Mouse (Mus musculus): ENCODE measurements around the gene Palm3. TPM values are rescaled to one million over a fixed set of nuclear protein-coding genes. Genes with fewer than 3 reads are reported as not detected.

Palm3 gene
- total and polyA plus RNA-seq, 2 experiments from 2014 or later = 8.2 to 9.6 TPM

- Histone ChIP-seq H3K4me2 (ENCODE audit: low read depth, low read length) (no peak overlapping the region), H3K4me3 (ENCODE audit: low read length) (no peak overlapping the region), H3K9ac (replicated peaks; ENCODE audit: low read length) (no peak overlapping the region), H3K4me1 (ENCODE audit: insufficient read depth, low read length) (peaks cover 7% of the 10 kb centered on the region; the same call in 1 of the 2 replicates), H3K36me3 (ENCODE audit: insufficient read depth, low read length) (no peaks in the 10 kb centered on the region), H3K27me3 (ENCODE audit: insufficient read depth, low read length) (no peaks in the 10 kb centered on the region), H3K9me3 (ENCODE audit: low read length) (no peaks in the 10 kb centered on the region), H3K27ac (no peak overlapping the region)
- 59% methylated on average over 5 of the region's 5 CpGs for WGBS
- DNase-seq (ENCODE audit: low spot score) (no peak), ATAC-seq (no peak)
- TF ChIP-seq CTCF (IDR thresholded peaks at IDR 0.05; ENCODE audit: low read depth) = no peak
Measured at GRCm38 (mm10) chr8:84023085-84023484, 1.8 kb downstream of the Palm3 start.

GRCm38 (mm10) chr8:84023631-84024030 lies 2.4 kb downstream of the Palm3 start:
- Histone ChIP-seq H3K4me3 (ENCODE audit: low read length) (no peak overlapping the region), H3K9ac (replicated peaks; ENCODE audit: low read length) (no peak overlapping the region), H3K4me2 (ENCODE audit: low read depth, low read length) (no peak overlapping the region), H3K4me1 (ENCODE audit: insufficient read depth, low read length) (peaks cover 7% of the 10 kb centered on the region; the same call in 1 of the 2 replicates), H3K36me3 (ENCODE audit: insufficient read depth, low read length) (no peaks in the 10 kb centered on the region), H3K27me3 (ENCODE audit: insufficient read depth, low read length) (no peaks in the 10 kb centered on the region), H3K27ac (no peak overlapping the region), H3K9me3 (ENCODE audit: low read length) (no peaks in the 10 kb centered on the region)
- 85% methylated on average over 1 of the region's 1 CpGs for WGBS
- DNase-seq (ENCODE audit: low spot score) (no peak), ATAC-seq (no peak)
- TF ChIP-seq CTCF (IDR thresholded peaks at IDR 0.05; ENCODE audit: low read depth) = no peak

- H3K36me3 ChIP-seq (ENCODE audit: insufficient read depth, low read length) = no peaks in the 10 kb centered on the region
- no peak overlapping the region for H3K4me3 ChIP-seq (ENCODE audit: low read length)
- peak; percentile 54 for DNase-seq (ENCODE audit: low spot score)
- 11% methylated on average over 10 of the region's 10 CpGs for whole genome bisulfite sequencing
- no peaks in the 10 kb centered on the region for H3K9me3 ChIP-seq (ENCODE audit: low read length)
- no peak for ATAC-seq
- no peaks in the 10 kb centered on the region for H3K27me3 ChIP-seq (ENCODE audit: insufficient read depth, low read length)
- TF ChIP-seq CTCF (IDR thresholded peaks at IDR 0.05; ENCODE audit: low read depth) = peak; percentile 70
- H3K9ac ChIP-seq (replicated peaks; ENCODE audit: low read length) = no peak overlapping the region
- H3K4me2 ChIP-seq (ENCODE audit: low read depth, low read length) = no peak overlapping the region
- H3K27ac ChIP-seq = no peak overlapping the region
- H3K4me1 ChIP-seq (ENCODE audit: insufficient read depth, low read length) = peaks cover 7% of the 10 kb centered on the region; the same call in 1 of the 2 replicates
Measured at GRCm38 (mm10) chr8:84024171-84024570, 2.9 kb downstream of the Palm3 start.

GRCm38 (mm10) chr8:84025863-84026262 lies 4.6 kb downstream of the Palm3 start:
- peak; percentile 65; the same call in 1 of the 2 replicates for ATAC-seq
- Histone ChIP-seq H3K4me3 (ENCODE audit: low read length) (peak overlapping the region; percentile 48), H3K27ac (no peak overlapping the region), H3K9ac (replicated peaks; ENCODE audit: low read length) (peak overlapping the region; percentile 49), H3K27me3 (ENCODE audit: insufficient read depth, low read length) (no peaks in the 10 kb centered on the region), H3K4me1 (ENCODE audit: insufficient read depth, low read length) (peaks cover 7% of the 10 kb centered on the region; the same call in 1 of the 2 replicates), H3K4me2 (ENCODE audit: low read depth, low read length) (peak overlapping the region; percentile 72), H3K9me3 (ENCODE audit: low read length) (no peaks in the 10 kb centered on the region), H3K36me3 (ENCODE audit: insufficient read depth, low read length) (no peaks in the 10 kb centered on the region)
- DNase-seq (ENCODE audit: low spot score) = peak; percentile 63
- TF ChIP-seq CTCF (IDR thresholded peaks at IDR 0.05; ENCODE audit: low read depth) = no peak
- under 1% methylated on average over 41 of the region's 41 CpGs for WGBS

GRCm38 (mm10) chr8:84027449-84027848 lies 6.2 kb downstream of the Palm3 start:
- 14% methylated on average over 10 of the region's 10 CpGs for WGBS
- no peak for TF ChIP-seq CTCF (IDR thresholded peaks at IDR 0.05; ENCODE audit: low read depth)

GRCm38 (mm10) chr8:84029272-84029671 lies 8.0 kb downstream of the Palm3 start:
- Histone ChIP-seq H3K27me3 (ENCODE audit: insufficient read depth, low read length) (no peaks in the 10 kb centered on the region), H3K9me3 (ENCODE audit: low read length) (no peaks in the 10 kb centered on the region), H3K4me2 (ENCODE audit: low read depth, low read length) (no peak overlapping the region), H3K4me1 (ENCODE audit: insufficient read depth, low read length) (peaks cover 7% of the 10 kb centered on the region; the same call in 1 of the 2 replicates), H3K27ac (no peak overlapping the region), H3K36me3 (ENCODE audit: insufficient read depth, low read length) (no peaks in the 10 kb centered on the region), H3K4me3 (ENCODE audit: low read length) (no peak overlapping the region), H3K9ac (replicated peaks; ENCODE audit: low read length) (no peak overlapping the region)
- ATAC-seq (no peak), DNase-seq (ENCODE audit: low spot score) (no peak)
- TF ChIP-seq CTCF (IDR thresholded peaks at IDR 0.05; ENCODE audit: low read depth) = no peak
- WGBS = 90% methylated on average over 5 of the region's 5 CpGs

More at GRCm38 (mm10) chr8:84027449-84027848, 6.2 kb downstream of the Palm3 start:
- H3K9ac ChIP-seq (replicated peaks; ENCODE audit: low read length) = no peak overlapping the region
- H3K4me3 ChIP-seq (ENCODE audit: low read length) = no peak overlapping the region
- no peak overlapping the region for H3K27ac ChIP-seq
- H3K4me1 ChIP-seq (ENCODE audit: insufficient read depth, low read length) = peaks cover 7% of the 10 kb centered on the region; the same call in 1 of the 2 replicates
- H3K36me3 ChIP-seq (ENCODE audit: insufficient read depth, low read length) = no peaks in the 10 kb centered on the region
- DNase-seq (ENCODE audit: low spot score) (no peak), ATAC-seq (no peak)
- H3K9me3 ChIP-seq (ENCODE audit: low read length) = no peaks in the 10 kb centered on the region
- H3K4me2 ChIP-seq (ENCODE audit: low read depth, low read length) = no peak overlapping the region
- H3K27me3 ChIP-seq (ENCODE audit: insufficient read depth, low read length) = no peaks in the 10 kb centered on the region

GRCm38 (mm10) chr8:84032777-84033176 lies 11.5 kb downstream of the Palm3 start:
- Histone ChIP-seq H3K9ac (replicated peaks; ENCODE audit: low read length) (no peak overlapping the region), H3K4me2 (ENCODE audit: low read depth, low read length) (no peak overlapping the region), H3K27me3 (ENCODE audit: insufficient read depth, low read length) (no peaks in the 10 kb centered on the region), H3K4me1 (ENCODE audit: insufficient read depth, low read length) (no peaks in the 10 kb centered on the region), H3K36me3 (ENCODE audit: insufficient read depth, low read length) (no peaks in the 10 kb centered on the region), H3K9me3 (ENCODE audit: low read length) (no peaks in the 10 kb centered on the region), H3K27ac (no peak overlapping the region), H3K4me3 (ENCODE audit: low read length) (no peak overlapping the region)
- ATAC-seq = no peak
- DNase-seq (ENCODE audit: low spot score) = no peak
- WGBS = 84% methylated on average over 4 of the region's 4 CpGs
- no peak for TF ChIP-seq CTCF (IDR thresholded peaks at IDR 0.05; ENCODE audit: low read depth)

All from hindbrain, postnatal 0 days (tissue).